Mouse (Mus musculus) kidney, postnatal 0 days (tissue): Measurements from ENCODE around the gene Cdca7l. TPM values are rescaled to one million over a fixed set of nuclear protein-coding genes. Genes with fewer than 3 reads are reported as not detected.
"Not testable (repeated sequence)": the region's sequence is repeated elsewhere in the genome, so short reads cannot be mapped to it uniquely, and the experiment has no call there.

Source experiments
- ATAC-seq: fragments of 200-750 bp; cut with Nextera tagmentation; replicated peaks from 2 replicates; pipeline ENCODE4 v1.8.0; 2017; ENCODE audit warnings: low read depth, moderate number of reproducible peaks, moderate TSS enrichment, moderate library complexity; ENCODE audit not compliant: low FRiP score
- DNase-seq: peaks from one replicate; pipeline ENCODE4 v3.0.0-alpha.2; 2016; ENCODE audit warnings: low spot score
- H3K27ac ChIP-seq: fragments of 300-500 bp; sonication (generic); 2 replicates; pipeline ENCODE4 v1.5.1; 2014; ENCODE audit warnings: mild to moderate bottlenecking
- H3K27me3 ChIP-seq: fragments of 300-500 bp; sonication (generic); 2 replicates; pipeline ENCODE4 v1.6.1; 2014; ENCODE audit warnings: low read length, mixed read lengths; ENCODE audit not compliant: insufficient read depth
- H3K36me3 ChIP-seq: fragments of 300-500 bp; sonication (generic); 2 replicates; pipeline ENCODE4 v1.6.1; 2014; ENCODE audit warnings: low read length, mixed read lengths; ENCODE audit not compliant: insufficient read depth
- H3K4me1 ChIP-seq: fragments of 300-500 bp; sonication (generic); replicated peaks from 2 replicates; pipeline ENCODE4 v1.6.1; 2014; ENCODE audit warnings: antibody characterized with exemption, low read length, mixed read lengths; ENCODE audit not compliant: insufficient read depth
- H3K4me2 ChIP-seq: fragments of 300-500 bp; sonication (generic); 2 replicates; pipeline ENCODE4 v1.6.1; 2014; ENCODE audit warnings: mild to moderate bottlenecking, low read length, moderate library complexity, mixed read lengths
- H3K4me3 ChIP-seq: fragments of 300-500 bp; sonication (generic); replicated peaks from 2 replicates; pipeline ENCODE4 v1.5.1; 2014; ENCODE audit warnings: low read depth, low read length
- H3K9ac ChIP-seq: fragments of 300-500 bp; sonication (generic); 2 replicates; pipeline ENCODE4 v1.6.1; 2014; ENCODE audit warnings: low read depth, low read length
- H3K9me3 ChIP-seq: fragments of 300-500 bp; sonication (generic); replicated peaks from 2 replicates; pipeline ENCODE4 v1.6.1; 2016; ENCODE audit warnings: low read length, inconsistent platforms, mixed read lengths
- CTCF ChIP-seq: IDR thresholded peaks from 2 replicates; pipeline ENCODE4 v1.5.1; 2016; ENCODE audit warnings: antibody characterized with exemption, low read depth, mild to moderate bottlenecking, moderate library complexity
- WGBS: fragments of 180-500 bp; shearing (Covaris S2); extraction: QIAGEN DNeasy Blood & Tissue Kit; methylation state at CpG from one replicate; pipeline ENCODE4 v1.1.7; 2014; 5-methylcytosine and 5-hydroxymethylcytosine counted together
- polyA plus RNA-seq: library from polyadenylated mRNA; unstranded; fragments of >200 nt; fragmentation: Nextera tagmentation; extraction: Ambion mirVana; gene quantifications from 2 replicates; pipeline ENCODE4 v1.2.1, GENCODE M21; 2015

Gene Cdca7l
- polyA plus RNA-seq, 1 experiment from 2014 or later: 34.8 TPM

DNA sequence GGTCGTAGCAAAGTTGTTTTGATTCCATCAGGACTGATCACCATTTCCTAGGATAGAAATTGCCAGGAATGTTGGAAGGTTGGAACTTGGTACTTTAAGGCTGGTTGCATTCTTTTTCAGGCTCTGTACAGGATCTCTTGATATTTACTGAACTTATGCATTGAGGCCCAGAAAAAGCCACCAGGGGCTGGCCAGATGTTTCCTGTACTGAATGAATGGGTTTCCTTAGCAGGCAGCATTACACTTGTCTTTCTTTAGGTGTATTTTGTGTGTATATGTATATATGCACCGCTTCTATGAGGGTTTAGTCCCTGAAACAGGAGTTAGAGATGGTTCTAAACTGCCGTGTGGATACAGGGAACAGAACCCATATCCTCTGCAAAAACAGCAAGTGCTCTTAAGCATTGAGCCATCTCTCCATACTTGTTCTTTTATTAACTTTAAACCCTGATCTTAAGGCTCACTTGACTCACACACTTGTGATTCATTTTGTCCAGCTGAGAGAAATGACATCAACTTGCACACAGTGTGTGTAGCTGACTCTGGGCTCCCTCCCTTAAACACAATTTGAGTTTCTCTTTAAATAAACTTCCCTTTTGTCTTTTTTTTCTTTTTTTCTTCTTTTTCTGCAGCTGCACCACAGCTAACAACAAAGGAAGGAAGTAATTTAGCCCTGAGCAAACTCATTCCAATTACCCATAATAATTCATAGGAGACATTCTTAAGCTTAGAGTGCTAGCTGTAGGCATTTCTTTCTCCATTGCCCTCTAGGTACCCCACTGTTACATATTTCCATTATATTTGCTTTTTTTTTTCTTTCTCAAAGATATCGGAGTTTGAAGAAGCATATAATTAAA, 63.8 kb downstream of the Cdca7l start:
- no peak for ATAC-seq

DNA sequence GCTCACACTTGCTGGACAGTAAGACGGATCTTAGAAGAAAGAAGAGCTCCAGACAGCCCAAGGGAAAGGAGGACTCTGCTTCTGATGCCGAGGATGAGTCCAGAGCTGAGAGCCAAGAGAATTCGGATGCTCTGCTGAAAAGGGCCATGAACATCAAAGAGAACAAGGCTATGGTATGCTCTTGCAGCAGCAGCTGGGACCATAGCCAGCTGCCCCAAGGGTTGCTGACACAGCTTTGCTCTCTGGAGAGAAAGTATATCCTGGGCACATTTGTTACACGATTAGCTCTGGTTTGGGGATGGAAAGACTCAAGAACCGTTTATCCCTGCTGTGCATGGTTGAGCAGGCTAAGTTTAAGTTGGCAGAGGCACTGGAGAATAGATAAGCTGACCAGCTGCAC, 68.2 kb downstream of the Cdca7l start:
- Histone ChIP-seq H3K27ac (no peak overlapping the region), H3K9ac (no peak overlapping the region), H3K36me3 (peaks cover 12% of the 10 kb centered on the region; the same call in 1 of the 2 replicates), H3K27me3 (no peaks in the 10 kb centered on the region), H3K9me3 (no peaks in the 10 kb centered on the region), H3K4me1 (no peaks in the 10 kb centered on the region), H3K4me3 (no peak overlapping the region), H3K4me2 (no peak overlapping the region)
- WGBS: 71% methylated on average over 5 of the region's 5 CpGs
- DNase-seq (no peak), ATAC-seq (no peak)
- TF ChIP-seq CTCF: no peak

More for the DNA sequence above, 63.8 kb downstream of the Cdca7l start:
- H3K27me3 ChIP-seq: no peaks in the 10 kb centered on the region
- DNase-seq: peak; percentile 9
- TF ChIP-seq CTCF: no peak
- H3K36me3 ChIP-seq: peaks cover 9% of the 10 kb centered on the region
- no peaks in the 10 kb centered on the region for H3K4me1 ChIP-seq
- no peaks in the 10 kb centered on the region for H3K9me3 ChIP-seq
- H3K4me2 ChIP-seq: no peak overlapping the region
- no peak overlapping the region for H3K9ac ChIP-seq
- 0 out of 2 replicates have a peak overlapping the region, but pooled peaks have one; percentile 3 for H3K27ac ChIP-seq
- WGBS: 76% methylated on average over 4 of the region's 4 CpGs
- no peak overlapping the region for H3K4me3 ChIP-seq

DNA sequence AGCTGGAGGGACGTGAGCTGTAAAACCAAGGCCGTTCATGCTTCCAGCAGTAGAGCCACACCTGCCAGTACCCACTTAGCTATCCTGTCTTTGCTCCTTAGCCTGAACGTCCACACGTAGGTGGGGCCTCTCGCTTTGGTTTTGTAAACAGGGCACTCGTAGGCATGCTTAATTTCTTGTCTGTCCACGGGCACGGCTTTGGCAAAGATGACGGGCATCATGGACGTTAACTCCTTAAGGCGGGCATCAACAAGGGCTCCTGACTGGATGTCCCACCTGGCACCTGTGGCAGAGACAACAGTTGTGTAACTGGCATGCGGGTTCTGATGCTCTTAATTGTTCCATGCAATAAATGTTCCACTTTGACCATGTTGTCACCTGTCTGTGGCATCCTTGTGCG, 74.3 kb downstream of the Cdca7l start:
- Histone ChIP-seq H3K27ac (no peak overlapping the region), H3K4me3 (no peak overlapping the region), H3K4me1 (no peaks in the 10 kb centered on the region), H3K27me3 (no peaks in the 10 kb centered on the region), H3K4me2 (no peak overlapping the region), H3K9ac (no peak overlapping the region), H3K36me3 (0 out of 2 replicates have a peak, but pooled peaks cover 15% of the 10 kb centered on the region), H3K9me3 (no peaks in the 10 kb centered on the region)
- 91% methylated on average over 13 of the region's 13 CpGs for WGBS
- TF ChIP-seq CTCF: no peak
- ATAC-seq: no peak
- DNase-seq: no peak

DNA sequence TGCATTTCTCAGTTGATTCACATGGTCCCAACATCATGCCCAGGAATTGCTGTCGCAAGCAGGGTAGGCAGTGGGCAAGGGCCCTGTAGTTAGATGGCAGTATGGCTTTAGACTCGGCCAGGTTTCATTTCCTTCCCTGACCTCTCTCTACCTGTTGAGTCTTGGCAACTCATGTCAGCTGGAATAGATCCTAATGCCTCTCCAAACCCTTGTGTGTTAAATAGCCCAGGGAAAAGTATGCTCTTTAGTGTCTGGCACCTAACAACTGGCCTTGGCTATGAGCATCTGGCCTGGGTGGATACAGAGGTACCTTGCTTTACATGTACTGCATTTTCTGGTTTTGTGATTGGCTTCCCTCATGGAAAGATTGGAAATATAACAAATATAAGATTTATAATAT, 80.5 kb downstream of the Cdca7l start:
- WGBS: 95% methylated on average over 2 of the region's 2 CpGs
- no peaks in the 10 kb centered on the region for H3K4me1 ChIP-seq
- no peaks in the 10 kb centered on the region for H3K9me3 ChIP-seq
- no peak overlapping the region for H3K4me2 ChIP-seq
- DNase-seq (no peak), ATAC-seq (no peak)
- no peaks in the 10 kb centered on the region for H3K27me3 ChIP-seq
- H3K27ac ChIP-seq: no peak overlapping the region
- H3K36me3 ChIP-seq: 0 out of 2 replicates have a peak, but pooled peaks cover 5% of the 10 kb centered on the region
- no peak overlapping the region for H3K9ac ChIP-seq
- TF ChIP-seq CTCF: no peak
- H3K4me3 ChIP-seq: no peak overlapping the region

DNA sequence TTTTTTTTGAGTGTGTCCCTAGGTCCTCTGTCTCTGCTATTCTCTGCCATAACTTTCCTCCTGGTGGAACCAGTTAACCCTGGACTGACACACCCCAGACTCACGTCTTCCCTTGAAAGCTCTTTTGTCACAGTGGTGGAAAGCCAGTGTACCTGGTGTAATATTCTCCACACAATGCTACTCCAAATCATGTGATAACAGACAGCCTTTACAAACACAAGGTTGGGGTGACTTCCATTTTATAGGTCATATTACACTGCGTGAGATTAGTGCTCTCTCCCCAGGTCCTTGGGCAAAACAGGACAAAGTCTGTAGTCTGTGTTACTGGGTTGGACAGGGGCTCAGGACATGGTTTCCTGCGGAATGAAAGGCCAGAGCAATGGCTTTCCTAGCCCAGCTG, 83.3 kb downstream of the Cdca7l start:
- H3K9me3 ChIP-seq: no peaks in the 10 kb centered on the region
- DNase-seq (no peak), ATAC-seq (no peak)
- no peaks in the 10 kb centered on the region for H3K27me3 ChIP-seq
- 0 out of 2 replicates have a peak, but pooled peaks cover 1% of the 10 kb centered on the region for H3K36me3 ChIP-seq
- TF ChIP-seq CTCF: no peak
- no peak overlapping the region for H3K27ac ChIP-seq
- H3K4me2 ChIP-seq: no peak overlapping the region
- no peak overlapping the region for H3K9ac ChIP-seq
- H3K4me3 ChIP-seq: no peak overlapping the region
- WGBS: 76% methylated on average over 3 of the region's 3 CpGs
- no peaks in the 10 kb centered on the region for H3K4me1 ChIP-seq

DNA sequence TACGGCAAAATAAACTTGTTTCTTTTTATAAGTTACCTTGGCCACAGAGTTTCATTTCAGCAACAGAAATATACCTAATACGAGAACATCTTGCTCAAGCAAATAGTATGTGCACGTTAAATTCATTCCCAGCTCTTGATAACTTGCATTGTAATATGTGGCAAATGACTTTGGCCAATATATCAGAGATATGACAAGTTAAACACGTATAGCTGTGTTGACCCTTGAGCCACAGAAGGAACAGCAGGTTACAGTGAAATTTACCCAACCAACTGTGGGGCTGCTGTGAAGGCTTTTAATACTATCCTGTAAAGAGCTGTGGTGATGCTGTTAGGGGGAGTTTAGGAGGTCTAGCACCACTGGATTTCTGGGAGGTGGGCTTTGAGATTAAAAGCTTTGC, 96.7 kb downstream of the Cdca7l start:
- not testable (repeated sequence) for H3K9me3 ChIP-seq, H3K4me1 ChIP-seq, ATAC-seq, DNase-seq, H3K27me3 ChIP-seq, H3K27ac ChIP-seq, H3K4me2 ChIP-seq, H3K36me3 ChIP-seq, H3K9ac ChIP-seq, H3K4me3 ChIP-seq
- WGBS: no CpG with 5 or more reads among the region's 4 CpGs

DNA sequence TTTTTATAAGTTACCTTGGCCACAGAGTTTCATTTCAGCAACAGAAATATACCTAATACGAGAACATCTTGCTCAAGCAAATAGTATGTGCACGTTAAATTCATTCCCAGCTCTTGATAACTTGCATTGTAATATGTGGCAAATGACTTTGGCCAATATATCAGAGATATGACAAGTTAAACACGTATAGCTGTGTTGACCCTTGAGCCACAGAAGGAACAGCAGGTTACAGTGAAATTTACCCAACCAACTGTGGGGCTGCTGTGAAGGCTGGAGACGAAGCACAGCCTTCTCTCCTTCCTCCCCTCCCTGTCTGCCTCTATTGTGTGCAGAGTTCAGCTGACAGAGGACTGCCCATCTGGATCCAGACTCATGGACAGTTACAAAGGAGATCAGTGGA, 97.3 kb downstream of the Cdca7l start:
- not testable (repeated sequence) for DNase-seq, H3K4me1 ChIP-seq, H3K9me3 ChIP-seq, H3K4me3 ChIP-seq, H3K27ac ChIP-seq, H3K9ac ChIP-seq, ATAC-seq, H3K36me3 ChIP-seq, H3K27me3 ChIP-seq, H3K4me2 ChIP-seq
- 46% methylated on average over 1 of the region's 4 CpGs for WGBS
